Comparison of ENCODE assay signal across 34 mouse cellular contexts in the genomic region with DNA sequence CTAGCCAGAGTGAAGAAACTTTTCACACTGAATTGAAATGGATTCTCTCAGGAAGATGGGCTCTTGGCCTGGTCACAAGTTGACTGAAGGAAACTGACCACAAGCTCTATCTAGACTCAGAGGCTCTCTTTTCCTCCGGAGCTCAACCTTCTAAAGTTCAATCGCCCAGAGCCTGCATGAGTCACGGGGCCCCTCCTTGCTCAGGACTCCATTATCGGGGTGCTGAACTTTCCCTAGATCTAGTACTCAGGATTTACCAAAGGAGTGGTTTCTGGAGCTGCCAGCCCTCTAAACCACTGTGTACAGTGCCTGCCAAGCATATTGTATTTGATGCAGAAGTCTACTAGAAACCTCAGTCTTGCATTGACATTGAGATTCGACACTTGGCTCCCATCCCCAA.
"Had no signal": no experiment of that assay in that cellular context is flagged by ENCODE, and none has a peak within 500 bp of the region (broad histone marks: within the 10 kb centered on the region; RNA-seq: fewer than 3 reads in every experiment).

No protein-coding gene starts in this region.

- DNase-seq: heart, postnatal 10 days; heart, postnatal 14 days; heart, postnatal 36 days; heart, postnatal 4 days; kidney, adult 11 months; kidney, adult 18-20 months; kidney, adult 2 months; kidney, adult 8-10 months; kidney, adult 9 months; kidney, postnatal 10 days; kidney, postnatal 14 days; kidney, postnatal 25 days; kidney, postnatal 36 days; kidney, postnatal 4 days; layer of hippocampus, adult 9-11 months; layer of hippocampus, postnatal 36 days had no signal

- H3K27ac ChIP-seq: heart, embryonic 10.5 days; heart, embryonic 13.5 days; heart, embryonic 15.5 days; hindbrain, embryonic 10.5 days; hindbrain, embryonic 12.5 days; hindbrain, embryonic 13.5 days; hindbrain, embryonic 14.5 days; hindbrain, embryonic 15.5 days; hindbrain, postnatal 0 days; intestine, embryonic 15.5 days; kidney, embryonic 15.5 days; kidney, postnatal 0 days; left cerebral cortex, adult 2 months had no signal

- ATAC-seq: hindbrain, embryonic 16.5 days; hindbrain, postnatal 0 days; inflammation-experienced regulatory T-cells, adult 6 months; intestine, embryonic 15.5 days; intestine, embryonic 16.5 days; intestine, postnatal 0 days had no signal

- H3K4me2 ChIP-seq: heart, embryonic 11.5 days; heart, embryonic 13.5 days; heart, embryonic 15.5 days; hindbrain, embryonic 12.5 days; hindbrain, embryonic 13.5 days; hindbrain, embryonic 14.5 days; hindbrain, embryonic 15.5 days; intestine, embryonic 15.5 days; kidney, embryonic 15.5 days had no signal

- H3K36me3 ChIP-seq: heart, embryonic 10.5 days; heart, embryonic 13.5 days; heart, embryonic 15.5 days; hindbrain, embryonic 10.5 days; hindbrain, embryonic 12.5 days; hindbrain, embryonic 13.5 days; hindbrain, embryonic 15.5 days; intestine, embryonic 15.5 days; kidney, embryonic 15.5 days had no signal

- H3K4me1 ChIP-seq: heart, embryonic 10.5 days; heart, embryonic 13.5 days; heart, embryonic 15.5 days; hindbrain, embryonic 10.5 days; hindbrain, embryonic 12.5 days; hindbrain, embryonic 13.5 days; hindbrain, embryonic 15.5 days; intestine, embryonic 15.5 days; kidney, embryonic 15.5 days had no signal

- H3K27me3 ChIP-seq: heart, embryonic 13.5 days; heart, embryonic 15.5 days; hindbrain, embryonic 12.5 days; hindbrain, embryonic 15.5 days; intestine, embryonic 15.5 days; kidney, embryonic 15.5 days had no signal

- H3K9ac ChIP-seq: heart, embryonic 13.5 days; heart, embryonic 15.5 days; hindbrain, embryonic 12.5 days; hindbrain, embryonic 13.5 days; hindbrain, embryonic 14.5 days; hindbrain, embryonic 15.5 days; intestine, embryonic 15.5 days; kidney, embryonic 15.5 days had no signal

- H3K9me3 ChIP-seq: heart, embryonic 10.5 days; heart, embryonic 13.5 days; heart, embryonic 15.5 days; hindbrain, embryonic 12.5 days; hindbrain, embryonic 15.5 days; intestine, embryonic 15.5 days; kidney, embryonic 15.5 days had no signal

- H3K4me3 ChIP-seq: heart, embryonic 10.5 days; heart, embryonic 13.5 days; heart, embryonic 15.5 days; hindbrain, embryonic 10.5 days; hindbrain, embryonic 12.5 days; hindbrain, embryonic 13.5 days; hindbrain, embryonic 15.5 days; intestine, embryonic 15.5 days; kidney, embryonic 15.5 days; left cerebral cortex, adult 2 months had no signal
